Mouse (Mus musculus) liver, embryonic 14.5 days (tissue): ENCODE measurements around the gene Olfr1012. TPM values are rescaled to one million over a fixed set of nuclear protein-coding genes. Genes with fewer than 3 reads are reported as not detected.
"Not testable (repeated sequence)": the region's sequence is repeated elsewhere in the genome, so short reads cannot be mapped to it uniquely, and the experiment has no call there.

Experiments
- ATAC-seq: fragments of 200-750 bp; cut with Nextera tagmentation; 2 replicates; pipeline ENCODE4 v1.8.0; 2017; ENCODE audit warnings: moderate number of reproducible peaks, mild to moderate bottlenecking, moderate library complexity; ENCODE audit not compliant: insufficient read depth
- DNase-seq, 3 experiments: peaks; one replicate each; pipeline ENCODE4 v3.0.0-alpha.2; 2012 to 2013; ENCODE audit warnings: low read depth in 3 of 3, low spot score in 3 of 3
- H3K27ac ChIP-seq: fragments of 300-500 bp; sonication (generic); 2 replicates; pipeline ENCODE4 v1.5.1; 2014; ENCODE audit warnings: moderate library complexity, mild to moderate bottlenecking, control low read depth, inconsistent platforms
- H3K27me3 ChIP-seq: fragments of 300-500 bp; sonication (generic); 2 replicates; pipeline ENCODE4 v1.6.1; 2014; ENCODE audit warnings: mild to moderate bottlenecking, low read length, moderate library complexity; ENCODE audit not compliant: control insufficient read depth, insufficient read depth
- H3K36me3 ChIP-seq: fragments of 300-500 bp; sonication (generic); replicated peaks from 2 replicates; pipeline ENCODE4 v1.6.1; 2014; ENCODE audit warnings: low read depth; ENCODE audit not compliant: control insufficient read depth, insufficient read depth
- H3K4me1 ChIP-seq, 2 experiments: fragments of 200-500 bp in 1 of 2; fragments of 300-500 bp in 1 of 2; sonication (generic) in 1 of 2; replicated peaks; 2 replicates each; pipeline ENCODE4 v1.6.1; 2012 to 2014; ENCODE audit warnings: antibody characterized with exemption in 1 of 2, inconsistent platforms in 1 of 2, low read length in 1 of 2; ENCODE audit not compliant: control insufficient read depth in 2 of 2, insufficient read depth in 2 of 2
- H3K4me2 ChIP-seq: fragments of 300-500 bp; sonication (generic); 2 replicates; pipeline ENCODE4 v1.6.1; 2014; ENCODE audit warnings: low read depth, mild to moderate bottlenecking, control low read depth, moderate library complexity
- H3K4me3 ChIP-seq, 2 experiments: fragments of 200-500 bp in 1 of 2; fragments of 300-500 bp in 1 of 2; sonication (generic) in 1 of 2; 2 replicates each; pipeline ENCODE4 v1.5.1; 2012 to 2014; ENCODE audit warnings: low read depth in 2 of 2, low read length in 2 of 2, mild to moderate bottlenecking in 2 of 2, control low read depth in 1 of 2, inconsistent platforms in 1 of 2, moderate library complexity in 1 of 2; ENCODE audit not compliant: insufficient read depth in 1 of 2
- H3K9ac ChIP-seq: fragments of 300-500 bp; sonication (generic); replicated peaks from 2 replicates; pipeline ENCODE4 v1.6.1; 2014; ENCODE audit warnings: mild to moderate bottlenecking, control low read depth, moderate library complexity
- H3K9me3 ChIP-seq: fragments of 300-500 bp; sonication (generic); 2 replicates; pipeline ENCODE4 v1.6.1; 2016; ENCODE audit warnings: low read length, mixed read lengths; ENCODE audit not compliant: control insufficient read depth
- CTCF ChIP-seq: IDR thresholded peaks from 2 replicates; pipeline ENCODE4 v1.5.1; 2016; ENCODE audit warnings: antibody characterized with exemption, low read depth, control low read depth
- EP300 ChIP-seq: IDR thresholded peaks from 2 replicates; pipeline ENCODE4 v1.6.1; 2016; ENCODE audit warnings: antibody characterized with exemption, low read depth
- WGBS: fragments of 180-500 bp; shearing (Covaris S2); extraction: QIAGEN DNeasy Blood & Tissue Kit; methylation state at CpG from one replicate; pipeline ENCODE4 v1.1.7; 2014; ENCODE audit not compliant: insufficient replicate concordance; 5-methylcytosine and 5-hydroxymethylcytosine counted together
- polyA plus RNA-seq, 2 experiments: library from polyadenylated mRNA; depleted of rRNA in 1 of 2; stranded (reverse) in 1 of 2; unstranded in 1 of 2; fragments of >200 nt; fragmentation: Nextera tagmentation in 1 of 2; extraction: Ambion mirVana in 1 of 2; gene quantifications; 2 replicates each; pipeline versions ENCODE4 v1.2.1 to v1.2.3; 2012 to 2014

Olfr1012 gene
- polyA plus RNA-seq, 2 experiments: not detected

GRCm38 (mm10) chr2:85766798-85767197 is 4.2 kb upstream of the Olfr1012 start, which contains the start of gene Olfr1013:
Olfr1013 (plus strand) TSS chr2:85767098.
- H3K9me3 ChIP-seq: no peaks in the 10 kb centered on the region
- ATAC-seq (no peak), DNase-seq (no peak)
- no peaks in the 10 kb centered on the region for H3K4me1 ChIP-seq
- TF ChIP-seq CTCF (no peak), EP300 (no peak)
- H3K36me3 ChIP-seq: no peaks in the 10 kb centered on the region
- no peak within 1 kb of the TSS for H3K4me2 ChIP-seq
- H3K4me3 ChIP-seq: no peak within 1 kb of the TSS
- H3K9ac ChIP-seq: no peak within 1 kb of the TSS
- H3K27me3 ChIP-seq: no peaks in the 10 kb centered on the region
- H3K27ac ChIP-seq: no peak within 1 kb of the TSS

- Histone ChIP-seq H3K9me3 (no peaks in the 10 kb centered on the region), H3K27me3 (no peaks in the 10 kb centered on the region), H3K4me3 (no peak overlapping the region), H3K4me1 (no peaks in the 10 kb centered on the region), H3K4me2 (no peak overlapping the region), H3K36me3 (no peaks in the 10 kb centered on the region), H3K27ac (no peak overlapping the region), H3K9ac (no peak overlapping the region)
- 48% methylated on average over 4 of the region's 4 CpGs for WGBS
- no peak for ATAC-seq
- TF ChIP-seq CTCF (no peak), EP300 (no peak)
- no peak for DNase-seq
Observed at GRCm38 (mm10) chr2:85753822-85754221, 8.7 kb downstream of the Olfr1012 start.

- Histone ChIP-seq H3K4me1 (no peaks in the 10 kb centered on the region), H3K27ac (no peak overlapping the region), H3K4me3 (no peak overlapping the region), H3K9me3 (no peaks in the 10 kb centered on the region), H3K4me2 (no peak overlapping the region), H3K9ac (no peak overlapping the region), H3K27me3 (no peaks in the 10 kb centered on the region), H3K36me3 (no peaks in the 10 kb centered on the region)
- ATAC-seq: no peak
- peak; percentile 45 for TF ChIP-seq CTCF
- no peak for TF ChIP-seq EP300
- DNase-seq: no peak
- 8% methylated on average over 3 of the region's 3 CpGs for WGBS
Observed at GRCm38 (mm10) chr2:85725793-85726192, 36.8 kb downstream of the Olfr1012 start.

- Histone ChIP-seq H3K4me2 (no peak within 1 kb of the TSS), H3K9me3 (no peaks in the 10 kb centered on the region), H3K4me1 (no peaks in the 10 kb centered on the region), H3K36me3 (no peaks in the 10 kb centered on the region), H3K9ac (no peak within 1 kb of the TSS), H3K27me3 (no peaks in the 10 kb centered on the region), H3K27ac (no peak within 1 kb of the TSS), H3K4me3 (no peak within 1 kb of the TSS)
- no peak for TF ChIP-seq EP300
- TF ChIP-seq CTCF: no peak
- DNase-seq (no peak), ATAC-seq (no peak)
- 57% methylated on average over 1 of the region's 1 CpGs for WGBS
Observed at GRCm38 (mm10) chr2:85715119-85715518, 47.4 kb downstream of the Olfr1012 start, which contains the start of gene Olfr1009. Olfr1009 (plus strand) TSS chr2:85715419.

- WGBS: 20% methylated on average over 1 of the region's 1 CpGs
- no peak for ATAC-seq
- H3K27me3 ChIP-seq: no peaks in the 10 kb centered on the region
Observed at GRCm38 (mm10) chr2:85711159-85711558, 51.4 kb downstream of the Olfr1012 start.

GRCm38 (mm10) chr2:85710680-85711079 is 51.9 kb downstream of the Olfr1012 start:
- H3K36me3 ChIP-seq, H3K27me3 ChIP-seq, H3K4me3 ChIP-seq, H3K4me1 ChIP-seq, DNase-seq, H3K9me3 ChIP-seq, H3K27ac ChIP-seq, H3K9ac ChIP-seq, H3K4me2 ChIP-seq, ATAC-seq: not testable (repeated sequence)
- WGBS: 37% methylated on average over 2 of the region's 2 CpGs

More at GRCm38 (mm10) chr2:85711159-85711558, 51.4 kb downstream of the Olfr1012 start:
- H3K4me2 ChIP-seq: no peak overlapping the region
- H3K9me3 ChIP-seq: no peaks in the 10 kb centered on the region
- no peaks in the 10 kb centered on the region for H3K4me1 ChIP-seq
- H3K36me3 ChIP-seq: no peaks in the 10 kb centered on the region
- no peak overlapping the region for H3K4me3 ChIP-seq
- DNase-seq: no peak
- no peak overlapping the region for H3K27ac ChIP-seq
- TF ChIP-seq CTCF (no peak), EP300 (no peak)
- no peak overlapping the region for H3K9ac ChIP-seq

Other genes starting within 250 kb of the Olfr1012 start
- not detected in 2 replicates for gene 4833423E24Rik, start 243.7 kb downstream of the Olfr1012 start, polyA plus RNA-seq (2012; rRNA removed)
- not detected in 2 replicates for gene 4833423E24Rik, start 243.7 kb downstream of the Olfr1012 start, polyA plus RNA-seq (2014; fragmentation: Nextera tagmentation; extraction: Ambion mirVana)
- gene Olfr996, start 183.6 kb downstream of the Olfr1012 start, polyA plus RNA-seq (2012; rRNA removed): not detected in 2 replicates
- gene Olfr996, start 183.6 kb downstream of the Olfr1012 start, polyA plus RNA-seq (2014; fragmentation: Nextera tagmentation; extraction: Ambion mirVana): not detected in 2 replicates
- gene Olfr998, start 173.8 kb downstream of the Olfr1012 start, polyA plus RNA-seq (2012; rRNA removed): not detected in 2 replicates
- gene Olfr998, start 173.8 kb downstream of the Olfr1012 start, polyA plus RNA-seq (2014; fragmentation: Nextera tagmentation; extraction: Ambion mirVana): not detected in 2 replicates
- not detected in 2 replicates for gene Olfr1000, start 150.9 kb downstream of the Olfr1012 start, polyA plus RNA-seq (2012; rRNA removed)
- gene Olfr1000, start 150.9 kb downstream of the Olfr1012 start, polyA plus RNA-seq (2014; fragmentation: Nextera tagmentation; extraction: Ambion mirVana): not detected in 2 replicates
- not detected in 2 replicates for gene Olfr1002, start 112.1 kb downstream of the Olfr1012 start, polyA plus RNA-seq (2012; rRNA removed)
- not detected in 2 replicates for gene Olfr1002, start 112.1 kb downstream of the Olfr1012 start, polyA plus RNA-seq (2014; fragmentation: Nextera tagmentation; extraction: Ambion mirVana)
- gene Olfr154, start 98.3 kb downstream of the Olfr1012 start, polyA plus RNA-seq (2012; rRNA removed): not detected in 2 replicates
- not detected in 2 replicates for gene Olfr154, start 98.3 kb downstream of the Olfr1012 start, polyA plus RNA-seq (2014; fragmentation: Nextera tagmentation; extraction: Ambion mirVana)
- gene Olfr1006, start 84.0 kb downstream of the Olfr1012 start, polyA plus RNA-seq (2012; rRNA removed): not detected in 2 replicates
- gene Olfr1006, start 84.0 kb downstream of the Olfr1012 start, polyA plus RNA-seq (2014; fragmentation: Nextera tagmentation; extraction: Ambion mirVana): not detected in 2 replicates
- gene Olfr1008, start 73.3 kb downstream of the Olfr1012 start, polyA plus RNA-seq (2012; rRNA removed): not detected in 2 replicates
- not detected in 2 replicates for gene Olfr1008, start 73.3 kb downstream of the Olfr1012 start, polyA plus RNA-seq (2014; fragmentation: Nextera tagmentation; extraction: Ambion mirVana)
- gene Olfr1009, start 47.3 kb downstream of the Olfr1012 start, polyA plus RNA-seq (2012; rRNA removed): not detected in 2 replicates
- not detected in 2 replicates for gene Olfr1009, start 47.3 kb downstream of the Olfr1012 start, polyA plus RNA-seq (2014; fragmentation: Nextera tagmentation; extraction: Ambion mirVana)
- gene Olfr1013, start 4.3 kb upstream of the Olfr1012 start, polyA plus RNA-seq (2012; rRNA removed): not detected in 2 replicates
- gene Olfr1013, start 4.3 kb upstream of the Olfr1012 start, polyA plus RNA-seq (2014; fragmentation: Nextera tagmentation; extraction: Ambion mirVana): not detected in 2 replicates
- gene Olfr1014, start 9.9 kb upstream of the Olfr1012 start, polyA plus RNA-seq (2012; rRNA removed): not detected in 2 replicates
- gene Olfr1014, start 9.9 kb upstream of the Olfr1012 start, polyA plus RNA-seq (2014; fragmentation: Nextera tagmentation; extraction: Ambion mirVana): not detected in 2 replicates
- gene Olfr1015, start 19.3 kb upstream of the Olfr1012 start, polyA plus RNA-seq (2012; rRNA removed): not detected in 2 replicates
- not detected in 2 replicates for gene Olfr1015, start 19.3 kb upstream of the Olfr1012 start, polyA plus RNA-seq (2014; fragmentation: Nextera tagmentation; extraction: Ambion mirVana)
- gene Olfr1016, start 39.8 kb upstream of the Olfr1012 start, polyA plus RNA-seq (2012; rRNA removed): not detected in 2 replicates
- not detected in 2 replicates for gene Olfr1016, start 39.8 kb upstream of the Olfr1012 start, polyA plus RNA-seq (2014; fragmentation: Nextera tagmentation; extraction: Ambion mirVana)
- gene Olfr1018, start 55.7 kb upstream of the Olfr1012 start, polyA plus RNA-seq (2012; rRNA removed): not detected in 2 replicates
- not detected in 2 replicates for gene Olfr1018, start 55.7 kb upstream of the Olfr1012 start, polyA plus RNA-seq (2014; fragmentation: Nextera tagmentation; extraction: Ambion mirVana)
- not detected in 2 replicates for gene Olfr1019, start 82.7 kb upstream of the Olfr1012 start, polyA plus RNA-seq (2012; rRNA removed)
- not detected in 2 replicates for gene Olfr1019, start 82.7 kb upstream of the Olfr1012 start, polyA plus RNA-seq (2014; fragmentation: Nextera tagmentation; extraction: Ambion mirVana)
- not detected in 2 replicates for gene Olfr1020, start 84.3 kb upstream of the Olfr1012 start, polyA plus RNA-seq (2012; rRNA removed)
- not detected in 2 replicates for gene Olfr1020, start 84.3 kb upstream of the Olfr1012 start, polyA plus RNA-seq (2014; fragmentation: Nextera tagmentation; extraction: Ambion mirVana)
- not detected in 2 replicates for gene Olfr1022, start 105.8 kb upstream of the Olfr1012 start, polyA plus RNA-seq (2012; rRNA removed)
- gene Olfr1022, start 105.8 kb upstream of the Olfr1012 start, polyA plus RNA-seq (2014; fragmentation: Nextera tagmentation; extraction: Ambion mirVana): not detected in 2 replicates
- gene Olfr1023, start 122.9 kb upstream of the Olfr1012 start, polyA plus RNA-seq (2012; rRNA removed): not detected in 2 replicates
- not detected in 2 replicates for gene Olfr1023, start 122.9 kb upstream of the Olfr1012 start, polyA plus RNA-seq (2014; fragmentation: Nextera tagmentation; extraction: Ambion mirVana)
- gene Olfr1024, start 142.3 kb upstream of the Olfr1012 start, polyA plus RNA-seq (2012; rRNA removed): not detected in 2 replicates
- gene Olfr1024, start 142.3 kb upstream of the Olfr1012 start, polyA plus RNA-seq (2014; fragmentation: Nextera tagmentation; extraction: Ambion mirVana): not detected in 2 replicates
- not detected in 2 replicates for gene Olfr1025-ps1, start 152.4 kb upstream of the Olfr1012 start, polyA plus RNA-seq (2012; rRNA removed)
- not detected in 2 replicates for gene Olfr1025-ps1, start 152.4 kb upstream of the Olfr1012 start, polyA plus RNA-seq (2014; fragmentation: Nextera tagmentation; extraction: Ambion mirVana)
- not detected in 2 replicates for gene Olfr1026, start 158.8 kb upstream of the Olfr1012 start, polyA plus RNA-seq (2012; rRNA removed)
- not detected in 2 replicates for gene Olfr1026, start 158.8 kb upstream of the Olfr1012 start, polyA plus RNA-seq (2014; fragmentation: Nextera tagmentation; extraction: Ambion mirVana)
- not detected in 2 replicates for gene Olfr1028, start 187.7 kb upstream of the Olfr1012 start, polyA plus RNA-seq (2012; rRNA removed)
- not detected in 2 replicates for gene Olfr1028, start 187.7 kb upstream of the Olfr1012 start, polyA plus RNA-seq (2014; fragmentation: Nextera tagmentation; extraction: Ambion mirVana)
- gene Olfr1029, start 211.1 kb upstream of the Olfr1012 start, polyA plus RNA-seq (2012; rRNA removed): not detected in 2 replicates
- gene Olfr1029, start 211.1 kb upstream of the Olfr1012 start, polyA plus RNA-seq (2014; fragmentation: Nextera tagmentation; extraction: Ambion mirVana): not detected in 2 replicates
- gene Olfr1030, start 216.5 kb upstream of the Olfr1012 start, polyA plus RNA-seq (2012; rRNA removed): not detected in 2 replicates
- not detected in 2 replicates for gene Olfr1030, start 216.5 kb upstream of the Olfr1012 start, polyA plus RNA-seq (2014; fragmentation: Nextera tagmentation; extraction: Ambion mirVana)
- gene Olfr1031, start 227.5 kb upstream of the Olfr1012 start, polyA plus RNA-seq (2012; rRNA removed): not detected in 2 replicates
- gene Olfr1031, start 227.5 kb upstream of the Olfr1012 start, polyA plus RNA-seq (2014; fragmentation: Nextera tagmentation; extraction: Ambion mirVana): not detected in 2 replicates
- gene Olfr1032, start 242.8 kb upstream of the Olfr1012 start, polyA plus RNA-seq (2012; rRNA removed): not detected in 2 replicates
- gene Olfr1032, start 242.8 kb upstream of the Olfr1012 start, polyA plus RNA-seq (2014; fragmentation: Nextera tagmentation; extraction: Ambion mirVana): not detected in 2 replicates